Mouse (Mus musculus) liver, embryonic 13.5 days (tissue): ENCODE measurements around the gene Hemk1. TPM values are rescaled to one million over a fixed set of nuclear protein-coding genes. Genes with fewer than 3 reads are reported as not detected.

Experiments used
- ATAC-seq: fragments of 200-750 bp; cut with Nextera tagmentation; 2 replicates; pipeline ENCODE4 v1.8.0; 2017; ENCODE audit warnings: low read depth, mild to moderate bottlenecking, moderate number of reproducible peaks, moderate library complexity
- DNase-seq: peaks from one replicate; pipeline ENCODE4 v3.0.0; 2022
- H3K27ac ChIP-seq: fragments of 300-500 bp; sonication (generic); 2 replicates; pipeline ENCODE4 v1.5.1; 2015; ENCODE audit warnings: moderate library complexity, mild to moderate bottlenecking, inconsistent platforms
- H3K27me3 ChIP-seq: fragments of 300-500 bp; sonication (generic); 2 replicates; pipeline ENCODE4 v1.6.1; 2015; ENCODE audit warnings: mild to moderate bottlenecking, inconsistent platforms
- H3K36me3 ChIP-seq: fragments of 300-500 bp; sonication (generic); 2 replicates; pipeline ENCODE4 v1.6.1; 2015; ENCODE audit warnings: mild to moderate bottlenecking, inconsistent platforms
- H3K4me1 ChIP-seq: fragments of 300-500 bp; sonication (generic); replicated peaks from 2 replicates; pipeline ENCODE4 v1.6.1; 2015; ENCODE audit warnings: inconsistent platforms
- H3K4me2 ChIP-seq: fragments of 300-500 bp; sonication (generic); 2 replicates; pipeline ENCODE4 v1.6.1; 2015; ENCODE audit warnings: inconsistent platforms, mild to moderate bottlenecking, moderate library complexity
- H3K4me3 ChIP-seq: fragments of 300-500 bp; sonication (generic); replicated peaks from 2 replicates; pipeline ENCODE4 v1.5.1; 2015; ENCODE audit warnings: mild to moderate bottlenecking, inconsistent platforms
- H3K9ac ChIP-seq: fragments of 300-500 bp; sonication (generic); 2 replicates; pipeline ENCODE4 v1.6.1; 2015; ENCODE audit warnings: mild to moderate bottlenecking, inconsistent platforms
- H3K9me3 ChIP-seq: fragments of 300-500 bp; sonication (generic); replicated peaks from 2 replicates; pipeline ENCODE4 v1.6.1; 2016; ENCODE audit warnings: inconsistent platforms
- WGBS: fragments of 180-500 bp; shearing (Covaris S2); methylation state at CpG from one replicate; pipeline ENCODE4 v1.1.7; 2015; ENCODE audit not compliant: insufficient replicate concordance; 5-methylcytosine and 5-hydroxymethylcytosine counted together
- polyA plus RNA-seq: library from polyadenylated mRNA; unstranded; fragments of >200 nt; fragmentation: Nextera tagmentation; extraction: Ambion mirVana; gene quantifications from 2 replicates; pipeline ENCODE4 v1.2.1, GENCODE M21; 2015

Gene Hemk1
- polyA plus RNA-seq, 1 experiment from 2014 or later, result 3.8 TPM

- Histone ChIP-seq H3K36me3 (peaks cover 33% of the 10 kb centered on the region), H3K4me1 (peaks cover 91% of the 10 kb centered on the region), H3K27ac (0 out of 2 replicates have a peak overlapping the region, but pooled peaks have one; percentile 95), H3K4me2 (peak overlapping the region; percentile 93), H3K9ac (no peak overlapping the region; the same call in 1 of the 2 replicates), H3K9me3 (no peaks in the 10 kb centered on the region), H3K27me3 (no peaks in the 10 kb centered on the region), H3K4me3 (0 out of 2 replicates have a peak overlapping the region, but pooled peaks have one; percentile 65)
- WGBS, result 87% methylated on average over 7 of the region's 7 CpGs
- DNase-seq (no peak), ATAC-seq (no peak)
These were observed 38.4 kb downstream of the Hemk1 start for GRCm38 (mm10) chr9:107299783-107300182.

GRCm38 (mm10) chr9:107298876-107299275 is 39.3 kb downstream of the Hemk1 start:
- H3K4me2 ChIP-seq, result peak overlapping the region; percentile 93
- H3K36me3 ChIP-seq, result peaks cover 33% of the 10 kb centered on the region
- no peak for ATAC-seq
- no peaks in the 10 kb centered on the region for H3K27me3 ChIP-seq
- peak overlapping the region; percentile 65 for H3K4me3 ChIP-seq
- peaks cover 87% of the 10 kb centered on the region for H3K4me1 ChIP-seq
- H3K9ac ChIP-seq, result peak overlapping the region; percentile 76
- H3K9me3 ChIP-seq, result no peaks in the 10 kb centered on the region
- peak overlapping the region; percentile 95 for H3K27ac ChIP-seq
- 78% methylated on average over 6 of the region's 6 CpGs for WGBS
- no peak for DNase-seq

GRCm38 (mm10) chr9:107298059-107298780 is 39.9 kb downstream of the Hemk1 start:
- peak overlapping the region; percentile 76 for H3K9ac ChIP-seq
- H3K4me2 ChIP-seq, result peak overlapping the region; percentile 93
- H3K27me3 ChIP-seq, result 0 out of 2 replicates have a peak, but pooled peaks cover under 1% of the 10 kb centered on the region
- peaks cover 29% of the 10 kb centered on the region for H3K36me3 ChIP-seq
- H3K27ac ChIP-seq, result peak overlapping the region; percentile 95
- H3K4me3 ChIP-seq, result peak overlapping the region; percentile 65
- DNase-seq, result peak; percentile 64
- peak; percentile 65 for ATAC-seq
- peaks cover 81% of the 10 kb centered on the region for H3K4me1 ChIP-seq
- H3K9me3 ChIP-seq, result no peaks in the 10 kb centered on the region
- WGBS, result 57% methylated on average over 8 of the region's 8 CpGs

GRCm38 (mm10) chr9:107297658-107298057 is 40.5 kb downstream of the Hemk1 start:
- Histone ChIP-seq H3K9me3 (no peaks in the 10 kb centered on the region), H3K4me2 (peak overlapping the region; percentile 93), H3K9ac (peak overlapping the region; percentile 76), H3K27ac (peak overlapping the region; percentile 95), H3K4me3 (peak overlapping the region; percentile 65), H3K36me3 (peaks cover 29% of the 10 kb centered on the region), H3K4me1 (peaks cover 75% of the 10 kb centered on the region), H3K27me3 (peaks cover 6% of the 10 kb centered on the region; the same call in 1 of the 2 replicates)
- ATAC-seq (no peak), DNase-seq (no peak)
- 56% methylated on average over 4 of the region's 4 CpGs for WGBS

- Histone ChIP-seq H3K4me1 (peaks cover 69% of the 10 kb centered on the region), H3K36me3 (peaks cover 24% of the 10 kb centered on the region), H3K9ac (peak overlapping the region; percentile 76), H3K27me3 (peaks cover 10% of the 10 kb centered on the region; the same call in 1 of the 2 replicates), H3K4me2 (peak overlapping the region; percentile 93), H3K27ac (peak overlapping the region; percentile 95), H3K9me3 (no peaks in the 10 kb centered on the region), H3K4me3 (peak overlapping the region; percentile 65)
- WGBS, result 12% methylated on average over 16 of the region's 16 CpGs
- DNase-seq, result no peak
- ATAC-seq, result no peak
These were observed 41.1 kb downstream of the Hemk1 start for GRCm38 (mm10) chr9:107297059-107297458.

- ATAC-seq, result peak; percentile 91
- H3K4me1 ChIP-seq, result peaks cover 64% of the 10 kb centered on the region
- H3K27me3 ChIP-seq, result peaks cover 10% of the 10 kb centered on the region; the same call in 1 of the 2 replicates
- peak; percentile 95 for DNase-seq
- no peaks in the 10 kb centered on the region for H3K9me3 ChIP-seq
- H3K9ac ChIP-seq, result peak overlapping the region; percentile 76
- peak overlapping the region; percentile 93 for H3K4me2 ChIP-seq
- peak overlapping the region; percentile 95 for H3K27ac ChIP-seq
- peak overlapping the region; percentile 65 for H3K4me3 ChIP-seq
- peaks cover 19% of the 10 kb centered on the region for H3K36me3 ChIP-seq
- WGBS, result under 1% methylated on average over 31 of the region's 31 CpGs
These were observed 41.6 kb downstream of the Hemk1 start for GRCm38 (mm10) chr9:107296501-107296965.

- peak overlapping the region; percentile 93 for H3K4me2 ChIP-seq
- ATAC-seq (peak; percentile 17), DNase-seq (no peak)
- no peaks in the 10 kb centered on the region for H3K9me3 ChIP-seq
- H3K27me3 ChIP-seq, result peaks cover 10% of the 10 kb centered on the region; the same call in 1 of the 2 replicates
- WGBS, result under 1% methylated on average over 14 of the region's 14 CpGs
- H3K27ac ChIP-seq, result peak overlapping the region; percentile 95
- peaks cover 14% of the 10 kb centered on the region for H3K36me3 ChIP-seq
- peaks cover 59% of the 10 kb centered on the region for H3K4me1 ChIP-seq
- peak overlapping the region; percentile 65 for H3K4me3 ChIP-seq
- H3K9ac ChIP-seq, result peak overlapping the region; percentile 75
These were observed 42.1 kb downstream of the Hemk1 start for GRCm38 (mm10) chr9:107296041-107296440.

GRCm38 (mm10) chr9:107296016-107296040 is 42.3 kb downstream of the Hemk1 start, which contains the start of gene Cish:
Gene Cish, plus strand, starts transcription at chr9:107296026.
- ATAC-seq, result no peak
- Histone ChIP-seq H3K27me3 (peaks cover 10% of the 10 kb centered on the region; the same call in 1 of the 2 replicates), H3K4me2 (peak within 1 kb of the TSS; percentile 93), H3K4me3 (peak within 1 kb of the TSS; percentile 65), H3K4me1 (peaks cover 57% of the 10 kb centered on the region), H3K9ac (peak within 1 kb of the TSS; percentile 76), H3K36me3 (peaks cover 12% of the 10 kb centered on the region), H3K9me3 (no peaks in the 10 kb centered on the region), H3K27ac (peak within 1 kb of the TSS; percentile 95)
- no peak for DNase-seq

- ATAC-seq (peak; percentile 13), DNase-seq (peak; percentile 59)
- peaks cover 57% of the 10 kb centered on the region for H3K4me1 ChIP-seq
- peak overlapping the region; percentile 93 for H3K4me2 ChIP-seq
- H3K9ac ChIP-seq, result peak overlapping the region; percentile 75
- H3K27ac ChIP-seq, result peak overlapping the region; percentile 95
- H3K36me3 ChIP-seq, result peaks cover 10% of the 10 kb centered on the region
- 3% methylated on average over 4 of the region's 4 CpGs for WGBS
- peaks cover 10% of the 10 kb centered on the region; the same call in 1 of the 2 replicates for H3K27me3 ChIP-seq
- H3K4me3 ChIP-seq, result peak overlapping the region; percentile 65
- no peaks in the 10 kb centered on the region for H3K9me3 ChIP-seq
These were observed 42.5 kb downstream of the Hemk1 start for GRCm38 (mm10) chr9:107295616-107296015.

- H3K36me3 ChIP-seq, result no peaks in the 10 kb centered on the region
- peaks cover 10% of the 10 kb centered on the region; the same call in 1 of the 2 replicates for H3K27me3 ChIP-seq
- H3K4me3 ChIP-seq, result no peak overlapping the region
- no peak overlapping the region for H3K4me2 ChIP-seq
- H3K27ac ChIP-seq, result no peak overlapping the region
- peaks cover 57% of the 10 kb centered on the region for H3K4me1 ChIP-seq
- ATAC-seq (no peak), DNase-seq (peak; percentile 72)
- H3K9me3 ChIP-seq, result no peaks in the 10 kb centered on the region
- H3K9ac ChIP-seq, result no peak overlapping the region
- 2% methylated on average over 6 of the region's 6 CpGs for WGBS
These were observed 43.9 kb downstream of the Hemk1 start for GRCm38 (mm10) chr9:107294249-107294648.

- ATAC-seq (no peak), DNase-seq (no peak)
- Histone ChIP-seq H3K4me3 (no peak overlapping the region), H3K27me3 (peaks cover 10% of the 10 kb centered on the region; the same call in 1 of the 2 replicates), H3K9me3 (no peaks in the 10 kb centered on the region), H3K27ac (no peak overlapping the region), H3K4me2 (no peak overlapping the region), H3K4me1 (peaks cover 62% of the 10 kb centered on the region), H3K9ac (no peak overlapping the region), H3K36me3 (no peaks in the 10 kb centered on the region)
- 32% methylated on average over 10 of the region's 10 CpGs for WGBS
These were observed 47.3 kb downstream of the Hemk1 start for GRCm38 (mm10) chr9:107290897-107291296.
